Mouse (Mus musculus): ENCODE data around the gene Grb10. TPM values are rescaled to one million over a fixed set of nuclear protein-coding genes. Genes with fewer than 3 reads are reported as not detected.

Grb10 gene
- polyA plus RNA-seq, 1 experiment from 2014 or later, result 74.6 TPM

DNA sequence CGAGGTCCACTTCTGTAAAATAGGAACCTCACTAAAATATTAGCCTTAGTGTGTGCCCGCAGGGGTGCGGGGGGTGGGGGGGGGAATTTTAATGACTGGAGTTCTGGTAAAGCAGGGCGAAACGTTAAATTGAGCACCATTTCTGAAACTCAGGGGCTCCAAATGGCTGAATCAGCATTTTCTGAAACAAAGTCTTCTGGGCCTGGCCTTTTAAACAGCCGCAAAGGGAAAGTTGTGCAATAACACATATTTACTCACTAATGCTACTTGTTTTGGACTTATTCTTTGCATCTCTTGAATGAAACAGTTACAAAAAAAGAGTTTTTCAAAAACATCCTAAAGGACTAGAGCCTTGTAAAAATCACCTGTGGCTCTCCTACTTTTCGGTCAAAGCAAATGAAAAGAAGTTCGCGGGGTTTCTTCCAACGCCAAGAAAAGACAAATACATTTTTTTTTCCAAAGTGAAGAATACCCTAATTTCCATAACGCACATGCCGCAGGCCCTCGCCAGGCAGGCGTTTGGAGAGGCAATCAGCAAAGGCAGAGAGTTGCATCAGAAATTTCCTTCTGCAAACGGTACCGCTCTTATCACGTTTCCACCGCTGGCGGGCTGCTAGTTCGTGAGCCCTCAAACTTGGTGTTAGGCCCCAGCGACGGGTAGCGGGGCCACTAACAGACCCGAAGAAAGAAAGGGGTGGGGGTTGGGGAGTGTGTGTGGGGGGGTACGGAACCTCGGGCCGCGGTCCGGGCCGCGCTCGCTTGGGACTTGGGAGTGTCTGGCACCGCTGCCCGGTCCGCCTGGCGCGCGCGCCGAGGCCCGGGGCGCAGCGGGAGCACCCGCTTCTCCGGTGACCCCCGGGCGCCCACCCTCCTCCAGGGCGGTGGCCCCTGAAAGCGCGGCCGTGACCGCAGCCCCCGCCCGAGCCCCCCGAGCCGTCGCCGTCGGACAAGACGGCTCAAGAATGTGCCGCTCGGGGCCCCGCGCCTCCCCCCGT is 2.3 kb downstream of the Grb10 start:
- Histone ChIP-seq H3K36me3 (ENCODE audit: control insufficient read depth, insufficient read depth, low read length) (no peaks in the 10 kb centered on the region), H3K4me3 (ENCODE audit: low read depth, low read length) (peak overlapping the region; percentile 47), H3K4me2 (ENCODE audit: low read length) (peak overlapping the region; percentile 64), H3K27me3 (ENCODE audit: control insufficient read depth, insufficient read depth, low read depth, low read length) (peaks cover 63% of the 10 kb centered on the region), H3K27ac (ENCODE audit: low read length) (peak overlapping the region; percentile 42; the same call in 1 of the 2 replicates), H3K9ac (ENCODE audit: low read depth, low read length) (peak overlapping the region; percentile 57), H3K4me1 (ENCODE audit: control insufficient read depth, insufficient read depth, low read length) (peaks cover 7% of the 10 kb centered on the region), H3K9me3 (replicated peaks; ENCODE audit: control insufficient read depth, low read length, poor library complexity, severe bottlenecking) (no peaks in the 10 kb centered on the region)
- peak; percentile 9; the same call in 1 of the 2 replicates for ATAC-seq
- 2% methylated on average over 44 of the region's 65 CpGs for WGBS

DNA sequence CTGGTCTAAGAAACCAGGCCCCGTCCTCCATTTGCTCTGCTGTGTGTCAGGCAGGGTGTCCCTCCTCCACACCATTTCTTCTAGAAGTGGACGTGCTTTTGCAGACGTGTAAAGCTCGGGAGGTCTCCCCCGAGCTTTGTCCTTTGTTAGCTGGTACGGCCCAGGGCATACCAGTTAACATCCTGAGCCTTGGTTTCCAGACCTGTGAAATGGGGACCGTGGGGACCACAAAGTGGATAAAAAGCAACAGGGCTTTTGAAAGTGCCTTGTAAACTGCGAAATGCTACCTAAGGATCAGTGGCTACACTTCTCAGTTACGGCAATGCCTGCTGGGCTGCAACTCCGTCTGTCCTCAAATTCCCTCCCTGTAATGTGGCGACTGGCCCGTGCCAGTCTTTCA is 3.2 kb downstream of the Grb10 start:
- H3K27me3 ChIP-seq (ENCODE audit: control insufficient read depth, insufficient read depth, low read depth, low read length), result peaks cover 61% of the 10 kb centered on the region
- WGBS, result 4% methylated on average over 12 of the region's 12 CpGs
- peaks cover 7% of the 10 kb centered on the region for H3K4me1 ChIP-seq (ENCODE audit: control insufficient read depth, insufficient read depth, low read length)
- H3K4me3 ChIP-seq (ENCODE audit: low read depth, low read length), result no peak overlapping the region
- H3K9me3 ChIP-seq (replicated peaks; ENCODE audit: control insufficient read depth, low read length, poor library complexity, severe bottlenecking), result no peaks in the 10 kb centered on the region
- no peaks in the 10 kb centered on the region for H3K36me3 ChIP-seq (ENCODE audit: control insufficient read depth, insufficient read depth, low read length)
- H3K4me2 ChIP-seq (ENCODE audit: low read length), result peak overlapping the region; percentile 7
- no peak overlapping the region for H3K9ac ChIP-seq (ENCODE audit: low read depth, low read length)
- no peak overlapping the region for H3K27ac ChIP-seq (ENCODE audit: low read length)
- no peak for ATAC-seq

- H3K4me2 ChIP-seq (ENCODE audit: low read length), result peak overlapping the region; percentile 17
- no peaks in the 10 kb centered on the region for H3K36me3 ChIP-seq (ENCODE audit: control insufficient read depth, insufficient read depth, low read length)
- H3K27ac ChIP-seq (ENCODE audit: low read length), result no peak overlapping the region
- WGBS, result 45% methylated on average over 4 of the region's 4 CpGs
- peaks cover 59% of the 10 kb centered on the region for H3K27me3 ChIP-seq (ENCODE audit: control insufficient read depth, insufficient read depth, low read depth, low read length)
- no peaks in the 10 kb centered on the region for H3K9me3 ChIP-seq (replicated peaks; ENCODE audit: control insufficient read depth, low read length, poor library complexity, severe bottlenecking)
- H3K4me3 ChIP-seq (ENCODE audit: low read depth, low read length), result no peak overlapping the region
- peaks cover 7% of the 10 kb centered on the region for H3K4me1 ChIP-seq (ENCODE audit: control insufficient read depth, insufficient read depth, low read length)
- ATAC-seq, result no peak
- no peak overlapping the region for H3K9ac ChIP-seq (ENCODE audit: low read depth, low read length)
These were observed 3.7 kb downstream of the Grb10 start for GRCm38 (mm10) chr11:12034781-12035180.

DNA sequence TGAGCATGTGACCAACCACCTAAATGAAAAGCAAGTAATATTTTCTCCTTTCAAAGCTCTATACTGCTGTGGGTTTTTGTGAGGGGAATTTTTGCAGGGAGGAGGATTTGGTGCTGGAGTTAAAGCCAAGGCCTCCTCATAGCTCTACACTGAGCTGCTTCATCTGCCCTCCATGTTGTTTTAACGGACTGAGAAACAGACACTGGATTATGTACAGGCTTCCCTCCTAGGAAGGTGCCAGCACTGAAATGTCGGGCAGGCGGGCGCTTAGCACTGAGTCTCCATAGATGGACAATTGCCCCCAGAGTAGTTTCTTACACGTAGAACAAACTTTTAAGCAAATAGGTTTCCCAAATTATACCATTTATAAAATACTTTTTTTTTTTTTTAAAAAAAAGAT is 4.1 kb downstream of the Grb10 start:
- no peak overlapping the region for H3K9ac ChIP-seq (ENCODE audit: low read depth, low read length)
- H3K27me3 ChIP-seq (ENCODE audit: control insufficient read depth, insufficient read depth, low read depth, low read length), result peaks cover 56% of the 10 kb centered on the region
- peaks cover 7% of the 10 kb centered on the region for H3K4me1 ChIP-seq (ENCODE audit: control insufficient read depth, insufficient read depth, low read length)
- no peak overlapping the region for H3K4me3 ChIP-seq (ENCODE audit: low read depth, low read length)
- no peak overlapping the region for H3K4me2 ChIP-seq (ENCODE audit: low read length)
- no peaks in the 10 kb centered on the region for H3K9me3 ChIP-seq (replicated peaks; ENCODE audit: control insufficient read depth, low read length, poor library complexity, severe bottlenecking)
- no peaks in the 10 kb centered on the region for H3K36me3 ChIP-seq (ENCODE audit: control insufficient read depth, insufficient read depth, low read length)
- ATAC-seq, result no peak
- 33% methylated on average over 5 of the region's 5 CpGs for WGBS
- no peak overlapping the region for H3K27ac ChIP-seq (ENCODE audit: low read length)

DNA sequence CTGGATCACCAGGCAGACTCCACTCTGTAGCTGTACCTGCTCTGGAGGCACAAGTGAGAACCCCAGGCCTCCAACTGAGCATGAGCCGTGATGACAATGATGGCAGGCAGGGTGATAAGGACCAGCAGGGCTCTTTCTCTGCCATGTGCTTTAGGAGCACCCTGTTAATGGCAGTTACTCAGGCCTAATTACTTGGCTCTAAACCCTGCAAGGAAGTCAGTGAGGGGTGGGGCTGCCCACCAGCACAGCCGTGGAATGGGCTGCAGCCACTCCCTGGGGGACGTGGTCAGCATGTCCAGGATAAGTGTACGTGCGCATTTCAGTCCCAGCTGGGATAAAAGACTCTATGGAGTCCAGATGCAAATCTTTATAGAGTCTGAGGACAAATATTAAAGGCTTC is 5.7 kb downstream of the Grb10 start:
- H3K9ac ChIP-seq (ENCODE audit: low read depth, low read length), result no peak overlapping the region
- H3K4me1 ChIP-seq (ENCODE audit: control insufficient read depth, insufficient read depth, low read length), result peaks cover 7% of the 10 kb centered on the region
- H3K27me3 ChIP-seq (ENCODE audit: control insufficient read depth, insufficient read depth, low read depth, low read length), result peaks cover 54% of the 10 kb centered on the region
- no peak for ATAC-seq
- H3K4me3 ChIP-seq (ENCODE audit: low read depth, low read length), result no peak overlapping the region
- H3K36me3 ChIP-seq (ENCODE audit: control insufficient read depth, insufficient read depth, low read length), result no peaks in the 10 kb centered on the region
- 29% methylated on average over 5 of the region's 5 CpGs for WGBS
- H3K27ac ChIP-seq (ENCODE audit: low read length), result no peak overlapping the region
- no peaks in the 10 kb centered on the region for H3K9me3 ChIP-seq (replicated peaks; ENCODE audit: control insufficient read depth, low read length, poor library complexity, severe bottlenecking)
- no peak overlapping the region for H3K4me2 ChIP-seq (ENCODE audit: low read length)

GRCm38 (mm10) chr11:12026638-12027037 is 11.8 kb downstream of the Grb10 start:
- peaks cover 37% of the 10 kb centered on the region for H3K27me3 ChIP-seq (ENCODE audit: control insufficient read depth, insufficient read depth, low read depth, low read length)
- H3K9me3 ChIP-seq (replicated peaks; ENCODE audit: control insufficient read depth, low read length, poor library complexity, severe bottlenecking), result peaks cover 11% of the 10 kb centered on the region
- H3K4me1 ChIP-seq (ENCODE audit: control insufficient read depth, insufficient read depth, low read length), result no peaks in the 10 kb centered on the region
- H3K4me3 ChIP-seq (ENCODE audit: low read depth, low read length), result peak overlapping the region; percentile 40
- ATAC-seq, result peak; percentile 71
- WGBS, result 59% methylated on average over 17 of the region's 17 CpGs
- H3K4me2 ChIP-seq (ENCODE audit: low read length), result peak overlapping the region; percentile 55
- H3K27ac ChIP-seq (ENCODE audit: low read length), result peak overlapping the region; percentile 84
- no peaks in the 10 kb centered on the region for H3K36me3 ChIP-seq (ENCODE audit: control insufficient read depth, insufficient read depth, low read length)
- peak overlapping the region; percentile 61 for H3K9ac ChIP-seq (ENCODE audit: low read depth, low read length)

- H3K4me1 ChIP-seq (ENCODE audit: control insufficient read depth, insufficient read depth, low read length), result no peaks in the 10 kb centered on the region
- peak overlapping the region; percentile 55 for H3K4me2 ChIP-seq (ENCODE audit: low read length)
- H3K9ac ChIP-seq (ENCODE audit: low read depth, low read length), result peak overlapping the region; percentile 61
- 49% methylated on average over 108 of the region's 108 CpGs for WGBS
- ATAC-seq, result peak; percentile 95
- no peaks in the 10 kb centered on the region for H3K36me3 ChIP-seq (ENCODE audit: control insufficient read depth, insufficient read depth, low read length)
- H3K27ac ChIP-seq (ENCODE audit: low read length), result peak overlapping the region; percentile 84
- H3K27me3 ChIP-seq (ENCODE audit: control insufficient read depth, insufficient read depth, low read depth, low read length), result peaks cover 38% of the 10 kb centered on the region
- H3K4me3 ChIP-seq (ENCODE audit: low read depth, low read length), result peak overlapping the region; percentile 40
- H3K9me3 ChIP-seq (replicated peaks; ENCODE audit: control insufficient read depth, low read length, poor library complexity, severe bottlenecking), result peaks cover 11% of the 10 kb centered on the region
These were observed 12.5 kb downstream of the Grb10 start for GRCm38 (mm10) chr11:12025756-12026593.

DNA sequence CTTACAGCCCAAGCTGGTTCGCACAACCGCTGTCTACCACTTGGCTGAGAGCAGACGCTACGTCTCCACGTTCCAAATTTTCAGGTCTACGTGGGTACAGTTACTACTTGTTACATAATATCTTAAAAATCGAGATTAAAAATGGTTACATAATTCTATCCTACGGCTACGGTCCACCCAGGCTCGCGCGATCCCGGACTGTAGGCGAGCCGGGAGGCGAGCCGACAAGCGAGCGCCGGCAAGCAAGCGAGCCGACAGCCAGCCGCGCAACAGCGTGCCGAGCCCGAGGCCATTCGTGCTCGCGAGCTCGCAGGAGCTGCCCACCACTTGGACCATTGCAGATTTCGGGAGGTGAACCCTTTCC is 13.1 kb downstream of the Grb10 start:
- Histone ChIP-seq H3K9ac (ENCODE audit: low read depth, low read length) (peak overlapping the region; percentile 61), H3K27me3 (ENCODE audit: control insufficient read depth, insufficient read depth, low read depth, low read length) (peaks cover 33% of the 10 kb centered on the region)
- WGBS, result 47% methylated on average over 32 of the region's 32 CpGs

More for the DNA sequence above, 13.1 kb downstream of the Grb10 start:
- Histone ChIP-seq H3K4me1 (ENCODE audit: control insufficient read depth, insufficient read depth, low read length) (no peaks in the 10 kb centered on the region), H3K36me3 (ENCODE audit: control insufficient read depth, insufficient read depth, low read length) (no peaks in the 10 kb centered on the region), H3K27ac (ENCODE audit: low read length) (peak overlapping the region; percentile 84), H3K4me3 (ENCODE audit: low read depth, low read length) (peak overlapping the region; percentile 40), H3K4me2 (ENCODE audit: low read length) (peak overlapping the region; percentile 55), H3K9me3 (replicated peaks; ENCODE audit: control insufficient read depth, low read length, poor library complexity, severe bottlenecking) (peaks cover 11% of the 10 kb centered on the region)
- ATAC-seq, result peak; percentile 81

Data from midbrain, embryonic 16.5 days (tissue).